Mouse (Mus musculus) G1E (cell line): ENCODE results near the gene Mgp. TPM values are rescaled to one million over a fixed set of nuclear protein-coding genes. Genes with fewer than 3 reads are reported as not detected.

Experiments used
- ATAC-seq: 2 replicates; pipeline ENCODE4 v1.8.0; 2016; ENCODE audit warnings: mild to moderate bottlenecking; ENCODE audit not compliant: insufficient number of reproducible peaks, poor library complexity, low FRiP score, severe bottlenecking; ENCODE audit errors: extremely low read depth
- DNase-seq: peaks from one replicate; pipeline ENCODE4 v3.0.0; 2012; ENCODE audit warnings: low spot score
- H3K27me3 ChIP-seq: 2 replicates; pipeline ENCODE4 v1.6.1; 2012; ENCODE audit warnings: mild to moderate bottlenecking, low read length, inconsistent platforms; ENCODE audit not compliant: insufficient read depth
- H3K36me3 ChIP-seq: replicated peaks from 2 replicates; pipeline ENCODE3; 2012; ENCODE audit warnings: mild to moderate bottlenecking, inconsistent platforms
- H3K4me1 ChIP-seq: 2 replicates; pipeline ENCODE4 v1.6.1; 2012; ENCODE audit warnings: low read depth, low read length, inconsistent platforms, mixed read lengths; ENCODE audit not compliant: insufficient read depth
- H3K4me3 ChIP-seq: 2 replicates; pipeline ENCODE4 v1.5.1; 2012; ENCODE audit warnings: low read depth, mild to moderate bottlenecking, inconsistent platforms, low read length, moderate library complexity, mixed read lengths
- H3K9me3 ChIP-seq: replicated peaks from 2 replicates; pipeline ENCODE4 v1.6.1; 2012; ENCODE audit warnings: inconsistent platforms
- CTCF ChIP-seq: IDR thresholded peaks from 2 replicates; pipeline ENCODE4 v1.5.1; 2012; ENCODE audit warnings: low read depth, low read length, inconsistent platforms, mixed read lengths
- GATA1 ChIP-seq: IDR thresholded peaks from 2 replicates; pipeline ENCODE4 v1.6.1; 2012; ENCODE audit warnings: borderline replicate concordance, low read length, inconsistent platforms, mixed read lengths
- GATA2 ChIP-seq: IDR thresholded peaks from 2 replicates; pipeline ENCODE4 v1.6.1; 2012; ENCODE audit warnings: low read depth, low read length, inconsistent platforms, borderline replicate concordance
- POLR2AphosphoS5 ChIP-seq: IDR thresholded peaks from 2 replicates; pipeline ENCODE4 v1.6.1; 2012; ENCODE audit warnings: low read depth, low read length, inconsistent platforms; ENCODE audit not compliant: insufficient replicate concordance
- TAL1 ChIP-seq: conservative IDR thresholded peaks from 2 replicates; pipeline ENCODE4 v1.6.1; 2012; ENCODE audit warnings: low read depth, low read length, inconsistent platforms, mixed read lengths
- polyA plus RNA-seq: library from polyadenylated mRNA; stranded (reverse); fragments of >175 nt; gene quantifications from 2 replicates; pipeline ENCODE4 v1.2.3, GENCODE M21; 2012
- total RNA-seq, 2 experiments: library from RNA; stranded (forward) in 1 of 2; stranded (reverse) in 1 of 2; fragments of 200-1000 nt in 1 of 2; fragments of >200 nt in 1 of 2; fragmentation: Nextera tagmentation in 1 of 2; gene quantifications; 2 replicates each; pipeline ENCODE4 v1.2.3; 2014 to 2017

Mgp gene
- total and polyA plus RNA-seq, 3 experiments, result 0.16 TPM; not detected in 2

DNA sequence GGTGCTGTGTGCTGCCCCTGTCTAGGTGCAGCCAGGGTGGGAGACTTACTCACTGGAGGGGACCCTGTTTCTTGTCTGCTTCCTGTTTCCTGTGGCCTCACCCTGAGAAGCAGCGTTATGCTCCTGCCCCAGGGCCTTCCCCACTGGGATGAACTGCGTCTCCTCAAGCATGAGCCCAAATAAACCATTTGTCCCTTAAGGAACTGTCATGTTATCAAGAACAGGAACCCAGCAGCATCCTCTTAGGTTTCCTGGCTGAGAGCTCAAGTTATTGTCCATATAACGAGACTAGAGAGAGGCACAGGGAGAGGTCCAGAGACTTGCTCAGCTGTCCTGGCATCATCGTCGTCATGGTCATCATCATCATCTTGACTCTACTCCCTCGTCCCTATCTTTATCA, 25.4 kb downstream of the Mgp start:
- Histone ChIP-seq H3K27me3 (no peaks in the 10 kb centered on the region), H3K4me3 (no peak overlapping the region), H3K4me1 (peaks cover 41% of the 10 kb centered on the region), H3K9me3 (no peaks in the 10 kb centered on the region), H3K36me3 (peaks cover 60% of the 10 kb centered on the region)
- ATAC-seq (no peak), DNase-seq (no peak)
- TF ChIP-seq CTCF (no peak), TAL1 (no peak), GATA1 (no peak), GATA2 (no peak), POLR2AphosphoS5 (no peak)

DNA sequence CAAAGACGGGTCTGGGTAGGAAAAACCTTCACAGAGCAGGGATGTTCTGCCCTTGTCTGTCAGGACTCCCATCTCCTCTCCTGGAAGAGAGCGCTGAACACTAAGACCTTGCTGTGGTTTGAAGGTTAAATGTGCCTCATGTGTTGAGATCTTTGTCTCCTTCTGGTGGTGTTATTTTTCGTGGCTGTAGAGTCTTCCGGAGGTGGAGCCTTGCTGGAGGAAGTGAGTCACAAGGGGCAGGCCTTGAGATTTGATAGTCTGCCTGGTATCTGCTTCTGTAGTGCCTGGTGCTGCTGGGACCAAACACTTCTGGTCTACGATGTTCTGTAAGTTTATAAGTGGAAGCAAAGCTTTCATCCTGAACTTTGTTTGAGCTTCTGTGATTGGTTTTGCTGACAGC, 26.7 kb downstream of the Mgp start:
- Histone ChIP-seq H3K4me3 (no peak overlapping the region), H3K9me3 (no peaks in the 10 kb centered on the region), H3K27me3 (no peaks in the 10 kb centered on the region), H3K36me3 (peaks cover 53% of the 10 kb centered on the region), H3K4me1 (peaks cover 29% of the 10 kb centered on the region)
- TF ChIP-seq TAL1 (no peak), CTCF (no peak), POLR2AphosphoS5 (no peak), GATA2 (no peak), GATA1 (no peak)
- ATAC-seq (no peak), DNase-seq (no peak)

DNA sequence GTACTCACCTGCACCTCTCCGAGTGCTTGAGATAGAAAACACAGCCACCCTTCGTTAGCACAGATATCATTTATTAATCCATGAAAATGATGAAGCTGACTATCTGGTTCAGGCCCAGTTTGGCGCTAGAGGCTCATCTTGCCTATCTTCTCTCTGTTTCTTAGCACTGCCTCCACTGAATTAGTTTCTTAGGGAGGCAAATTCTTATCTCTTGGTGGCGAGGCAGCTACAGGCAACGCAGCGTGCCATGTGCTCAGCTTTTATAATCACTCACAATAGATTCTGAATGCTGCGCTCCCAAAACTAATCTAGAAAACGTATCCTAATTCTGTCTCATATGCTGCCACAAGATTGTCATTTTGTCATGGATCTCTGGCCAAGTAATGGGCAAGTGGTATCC, 27.2 kb downstream of the Mgp start:
- peaks cover 50% of the 10 kb centered on the region for H3K36me3 ChIP-seq
- no peak overlapping the region for H3K4me3 ChIP-seq
- H3K4me1 ChIP-seq, result peaks cover 24% of the 10 kb centered on the region
- H3K9me3 ChIP-seq, result no peaks in the 10 kb centered on the region
- TF ChIP-seq POLR2AphosphoS5, result no peak
- no peak for TF ChIP-seq GATA1
- TF ChIP-seq GATA2, result no peak
- TF ChIP-seq TAL1, result no peak
- TF ChIP-seq CTCF, result no peak
- no peaks in the 10 kb centered on the region for H3K27me3 ChIP-seq
- ATAC-seq (no peak), DNase-seq (no peak)

DNA sequence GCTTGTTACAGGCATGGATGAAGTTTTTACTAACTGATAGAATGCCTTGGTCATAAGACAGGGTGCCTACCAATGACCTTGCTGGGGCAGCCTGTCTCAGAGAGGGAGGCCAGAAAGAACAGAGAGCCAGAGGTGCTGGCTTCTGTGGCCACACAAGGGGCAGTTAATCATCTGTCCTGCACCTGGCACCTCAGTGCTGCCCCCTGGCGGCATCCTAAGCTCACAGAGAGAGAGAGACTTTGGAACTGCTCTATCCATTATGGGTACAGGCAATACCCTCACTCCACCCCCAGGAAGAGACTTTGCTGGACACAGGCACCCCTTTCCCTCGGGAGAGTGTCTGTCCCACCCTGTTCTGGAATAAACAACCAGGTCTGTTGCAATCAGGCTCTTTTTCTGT, 27.8 kb downstream of the Mgp start:
- TF ChIP-seq TAL1, result no peak
- TF ChIP-seq POLR2AphosphoS5, result no peak
- 0 out of 2 replicates have a peak, but pooled peaks have one; percentile 16 for TF ChIP-seq CTCF
- peak; percentile 13; the same call in 1 of the 2 replicates for ATAC-seq
- H3K27me3 ChIP-seq, result no peaks in the 10 kb centered on the region
- H3K9me3 ChIP-seq, result no peaks in the 10 kb centered on the region
- peaks cover 22% of the 10 kb centered on the region for H3K4me1 ChIP-seq
- H3K36me3 ChIP-seq, result peaks cover 49% of the 10 kb centered on the region
- H3K4me3 ChIP-seq, result no peak overlapping the region
- no peak for DNase-seq

DNA sequence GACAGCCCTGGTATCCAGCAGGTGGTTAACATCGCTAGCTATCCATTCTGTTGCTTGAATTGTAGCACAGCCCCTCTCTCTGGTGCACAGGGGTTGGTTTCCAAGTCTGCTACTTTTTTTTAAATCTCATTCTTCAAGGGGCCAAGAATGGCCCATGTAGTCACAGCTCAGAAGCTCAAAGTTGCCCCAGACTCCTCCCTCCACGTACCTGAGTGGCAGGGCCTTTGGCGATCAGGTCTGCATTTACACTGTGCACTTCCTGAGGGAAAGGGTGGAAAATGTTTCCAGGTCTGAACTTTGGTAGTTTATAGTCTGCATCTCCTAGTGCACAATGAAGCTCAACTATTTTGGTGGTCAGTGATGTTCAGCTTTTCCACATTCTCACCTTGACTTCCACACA, 28.4 kb downstream of the Mgp start:
- DNase-seq, result no peak
- peaks cover 43% of the 10 kb centered on the region for H3K36me3 ChIP-seq
- H3K4me3 ChIP-seq, result no peak overlapping the region
- H3K9me3 ChIP-seq, result no peaks in the 10 kb centered on the region
- TF ChIP-seq TAL1 (no peak), CTCF (no peak), POLR2AphosphoS5 (no peak)
- H3K27me3 ChIP-seq, result no peaks in the 10 kb centered on the region
- H3K4me1 ChIP-seq, result peaks cover 19% of the 10 kb centered on the region
- ATAC-seq, result no peak

DNA sequence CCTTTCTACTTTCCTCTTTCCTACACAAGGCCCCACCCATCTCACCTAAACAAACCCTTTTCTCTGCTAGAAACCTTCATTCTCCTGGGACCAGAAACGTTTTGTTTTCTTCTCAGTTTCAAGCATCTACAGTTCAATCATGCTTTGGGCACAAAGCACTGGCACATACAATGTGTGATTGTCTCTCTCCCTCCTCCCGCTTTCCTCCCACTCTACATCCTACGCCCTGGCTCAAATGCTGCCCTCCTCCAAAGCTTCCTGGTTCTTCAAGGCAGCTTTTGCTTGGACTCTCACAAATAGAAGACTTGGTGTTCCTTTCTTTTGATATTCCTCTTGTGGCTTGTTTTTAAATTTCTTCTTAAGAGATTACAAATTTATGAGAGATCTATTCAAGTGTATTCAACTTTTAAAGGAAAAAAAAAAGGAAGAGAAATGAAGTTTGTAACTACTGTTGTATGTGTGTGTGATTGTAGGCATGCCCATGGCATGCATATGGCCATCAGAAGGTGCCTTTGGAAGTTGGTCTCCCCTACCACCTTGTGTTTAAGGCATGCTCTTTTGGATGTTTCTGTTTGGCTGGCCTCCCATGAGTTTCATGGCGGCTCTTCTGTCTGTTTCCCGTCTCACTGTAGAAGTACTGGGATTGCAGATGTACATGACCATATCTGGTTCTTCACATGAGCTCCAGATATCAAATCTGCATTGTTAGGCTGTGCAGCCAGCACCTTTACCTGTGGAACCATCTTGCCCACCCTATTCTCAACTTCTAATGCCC, 29.7 kb downstream of the Mgp start:
- ATAC-seq (no peak), DNase-seq (no peak)
- Histone ChIP-seq H3K27me3 (no peaks in the 10 kb centered on the region), H3K4me3 (no peak overlapping the region), H3K4me1 (peaks cover 17% of the 10 kb centered on the region), H3K9me3 (no peaks in the 10 kb centered on the region), H3K36me3 (peaks cover 39% of the 10 kb centered on the region)
- TF ChIP-seq TAL1 (no peak), CTCF (no peak), GATA1 (no peak), POLR2AphosphoS5 (no peak), GATA2 (no peak)
